Mouse (Mus musculus): ENCODE results near the gene Glcci1. TPM values are rescaled to one million over a fixed set of nuclear protein-coding genes. Genes with fewer than 3 reads are reported as not detected.
"Not testable (repeated sequence)": the region's sequence is repeated elsewhere in the genome, so short reads cannot be mapped to it uniquely, and the experiment has no call there.

Glcci1 gene
- polyA plus RNA-seq, 1 experiment = 4.1 TPM

DNA sequence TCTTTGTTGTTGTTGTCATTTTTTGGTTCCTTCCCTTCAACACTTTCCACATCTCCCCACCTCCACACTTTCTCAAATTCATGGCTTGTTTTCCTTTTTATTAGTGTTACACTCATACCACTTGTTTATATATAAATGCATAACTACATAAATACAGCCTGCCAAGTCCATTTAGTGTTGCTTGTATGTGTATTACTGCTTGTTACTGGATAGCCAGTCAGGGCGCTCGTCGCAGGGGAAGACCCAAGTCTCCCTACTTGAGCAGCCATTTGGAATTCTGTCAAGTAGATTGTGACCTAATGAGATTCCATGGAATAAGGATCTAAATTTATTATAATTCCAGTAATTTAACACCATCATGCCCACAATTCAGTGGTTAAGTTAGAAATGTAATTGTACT is 10.3 kb downstream of the Glcci1 start:
- Histone ChIP-seq H3K9ac (ENCODE audit: low read depth, poor library complexity, severe bottlenecking) (no peak overlapping the region), H3K27ac (ENCODE audit: insufficient read depth, low read length) (no peak overlapping the region), H3K36me3 (ENCODE audit: control insufficient read depth, insufficient read depth, low read length, poor library complexity, severe bottlenecking) (no peaks in the 10 kb centered on the region), H3K27me3 (ENCODE audit: control insufficient read depth, insufficient read depth, low read length, poor library complexity, severe bottlenecking) (no peaks in the 10 kb centered on the region), H3K9me3 (replicated peaks; ENCODE audit: control insufficient read depth, insufficient read depth, low read length, poor library complexity, severe bottlenecking) (no peaks in the 10 kb centered on the region), H3K4me1 (ENCODE audit: control insufficient read depth, insufficient read depth, low read length) (no peaks in the 10 kb centered on the region), H3K4me3 (ENCODE audit: low read depth, low read length) (no peak overlapping the region)
- TF ChIP-seq POLR2A (IDR thresholded peaks at IDR 0.05; ENCODE audit: insufficient read depth, low read length) (no peak), CTCF (IDR thresholded peaks at IDR 0.05; ENCODE audit: low read depth, low read length) (no peak), EP300 (IDR thresholded peaks at IDR 0.05; ENCODE audit: insufficient read depth, low read depth, low read length) (no peak)

DNA sequence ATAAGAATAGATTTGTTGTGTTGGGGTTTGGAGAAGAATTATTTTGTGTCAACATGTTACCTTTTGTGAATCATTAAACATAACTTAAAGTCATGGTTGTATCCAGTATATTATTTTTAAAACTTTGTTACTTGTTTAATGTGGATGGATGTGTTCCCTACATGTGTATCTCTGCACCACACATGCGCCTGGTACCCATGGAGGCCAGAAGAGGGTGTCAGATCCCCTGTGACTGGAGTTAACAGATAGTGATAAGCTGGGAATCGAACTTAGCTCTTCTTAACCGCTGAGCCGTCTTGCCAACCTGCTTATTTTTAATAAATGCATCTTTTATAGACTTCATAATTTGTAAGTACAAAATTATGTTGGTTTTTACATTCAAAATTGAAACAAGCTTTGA is 11.8 kb downstream of the Glcci1 start:
- TF ChIP-seq CTCF (IDR thresholded peaks at IDR 0.05; ENCODE audit: low read depth, low read length) = no peak
- no peak for TF ChIP-seq POLR2A (IDR thresholded peaks at IDR 0.05; ENCODE audit: insufficient read depth, low read length)
- no peak for TF ChIP-seq EP300 (IDR thresholded peaks at IDR 0.05; ENCODE audit: insufficient read depth, low read depth, low read length)
- Histone ChIP-seq H3K9ac (ENCODE audit: low read depth, poor library complexity, severe bottlenecking) (no peak overlapping the region), H3K27ac (ENCODE audit: insufficient read depth, low read length) (no peak overlapping the region), H3K36me3 (ENCODE audit: control insufficient read depth, insufficient read depth, low read length, poor library complexity, severe bottlenecking) (no peaks in the 10 kb centered on the region), H3K9me3 (replicated peaks; ENCODE audit: control insufficient read depth, insufficient read depth, low read length, poor library complexity, severe bottlenecking) (no peaks in the 10 kb centered on the region), H3K27me3 (ENCODE audit: control insufficient read depth, insufficient read depth, low read length, poor library complexity, severe bottlenecking) (no peaks in the 10 kb centered on the region), H3K4me1 (ENCODE audit: control insufficient read depth, insufficient read depth, low read length) (no peaks in the 10 kb centered on the region), H3K4me3 (ENCODE audit: low read depth, low read length) (no peak overlapping the region)

DNA sequence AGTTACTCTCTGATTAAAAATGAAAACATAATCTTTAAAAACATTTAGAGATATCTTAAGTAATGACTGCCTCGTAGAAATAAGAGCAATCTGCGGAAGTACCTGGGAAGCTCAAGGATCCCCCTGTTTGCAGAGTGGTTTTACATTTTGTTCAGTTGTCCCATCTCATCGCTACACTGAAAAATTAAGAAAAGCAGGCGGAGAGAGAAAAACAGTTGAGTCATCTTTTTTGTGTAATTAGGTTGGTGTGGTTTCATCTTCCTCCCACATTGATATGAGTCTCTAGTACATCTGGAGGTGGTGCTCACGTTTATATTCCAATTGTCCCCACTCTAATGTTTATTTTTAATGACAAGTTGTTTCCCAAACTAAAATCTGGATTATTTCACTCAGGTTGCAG is 15.3 kb downstream of the Glcci1 start:
- no peak overlapping the region for H3K27ac ChIP-seq (ENCODE audit: insufficient read depth, low read length)
- H3K9ac ChIP-seq (ENCODE audit: low read depth, poor library complexity, severe bottlenecking) = no peak overlapping the region
- no peak overlapping the region for H3K4me3 ChIP-seq (ENCODE audit: low read depth, low read length)
- H3K27me3 ChIP-seq (ENCODE audit: control insufficient read depth, insufficient read depth, low read length, poor library complexity, severe bottlenecking) = no peaks in the 10 kb centered on the region
- H3K4me1 ChIP-seq (ENCODE audit: control insufficient read depth, insufficient read depth, low read length) = no peaks in the 10 kb centered on the region
- no peak for TF ChIP-seq EP300 (IDR thresholded peaks at IDR 0.05; ENCODE audit: insufficient read depth, low read depth, low read length)
- no peak for TF ChIP-seq CTCF (IDR thresholded peaks at IDR 0.05; ENCODE audit: low read depth, low read length)
- TF ChIP-seq POLR2A (IDR thresholded peaks at IDR 0.05; ENCODE audit: insufficient read depth, low read length) = no peak
- H3K36me3 ChIP-seq (ENCODE audit: control insufficient read depth, insufficient read depth, low read length, poor library complexity, severe bottlenecking) = no peaks in the 10 kb centered on the region
- no peaks in the 10 kb centered on the region for H3K9me3 ChIP-seq (replicated peaks; ENCODE audit: control insufficient read depth, insufficient read depth, low read length, poor library complexity, severe bottlenecking)

DNA sequence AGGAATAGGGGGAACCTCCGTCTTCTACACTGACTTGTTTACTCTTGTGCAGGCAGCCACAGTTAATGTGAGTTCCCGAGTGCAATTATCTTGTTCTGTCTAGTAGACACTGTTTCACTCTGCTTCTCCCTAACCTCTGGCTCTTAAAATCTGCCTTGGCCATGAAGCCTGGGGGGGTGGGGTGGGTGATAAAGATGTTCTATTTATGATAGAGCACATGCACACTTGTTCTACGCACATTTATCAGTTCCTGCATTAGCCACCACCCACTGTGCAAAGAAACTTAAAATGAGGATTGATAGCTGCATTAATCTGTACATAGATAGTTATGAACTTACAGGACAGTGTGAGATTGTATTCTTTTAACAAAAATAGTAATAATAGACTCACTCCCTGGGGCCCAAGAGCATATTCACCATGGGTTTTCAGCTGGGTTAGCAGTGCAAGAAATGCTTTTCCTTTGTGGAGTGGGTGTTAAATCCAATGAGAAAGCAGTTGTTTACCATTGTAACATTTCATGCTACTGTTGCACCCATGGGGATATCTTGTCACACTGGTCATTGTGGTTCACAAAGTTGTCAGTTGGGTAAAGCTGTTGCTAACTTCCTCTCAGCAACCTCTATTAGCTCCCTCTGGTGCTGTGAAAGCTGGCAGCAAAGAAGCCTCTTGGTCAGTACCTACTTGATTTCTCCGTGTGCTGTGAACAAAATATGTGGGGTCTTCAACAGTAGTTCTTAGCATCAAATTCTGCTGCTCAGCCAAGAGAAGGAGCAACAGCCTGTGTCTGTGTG is 21.9 kb downstream of the Glcci1 start:
- H3K27me3 ChIP-seq (ENCODE audit: control insufficient read depth, insufficient read depth, low read length, poor library complexity, severe bottlenecking) = no peaks in the 10 kb centered on the region
- no peaks in the 10 kb centered on the region for H3K36me3 ChIP-seq (ENCODE audit: control insufficient read depth, insufficient read depth, low read length, poor library complexity, severe bottlenecking)
- no peaks in the 10 kb centered on the region for H3K9me3 ChIP-seq (replicated peaks; ENCODE audit: control insufficient read depth, insufficient read depth, low read length, poor library complexity, severe bottlenecking)
- no peaks in the 10 kb centered on the region for H3K4me1 ChIP-seq (ENCODE audit: control insufficient read depth, insufficient read depth, low read length)
- H3K27ac ChIP-seq (ENCODE audit: insufficient read depth, low read length) = no peak overlapping the region
- no peak overlapping the region for H3K9ac ChIP-seq (ENCODE audit: low read depth, poor library complexity, severe bottlenecking)
- no peak overlapping the region for H3K4me3 ChIP-seq (ENCODE audit: low read depth, low read length)
- TF ChIP-seq POLR2A (IDR thresholded peaks at IDR 0.05; ENCODE audit: insufficient read depth, low read length) = no peak
- no peak for TF ChIP-seq EP300 (IDR thresholded peaks at IDR 0.05; ENCODE audit: insufficient read depth, low read depth, low read length)

DNA sequence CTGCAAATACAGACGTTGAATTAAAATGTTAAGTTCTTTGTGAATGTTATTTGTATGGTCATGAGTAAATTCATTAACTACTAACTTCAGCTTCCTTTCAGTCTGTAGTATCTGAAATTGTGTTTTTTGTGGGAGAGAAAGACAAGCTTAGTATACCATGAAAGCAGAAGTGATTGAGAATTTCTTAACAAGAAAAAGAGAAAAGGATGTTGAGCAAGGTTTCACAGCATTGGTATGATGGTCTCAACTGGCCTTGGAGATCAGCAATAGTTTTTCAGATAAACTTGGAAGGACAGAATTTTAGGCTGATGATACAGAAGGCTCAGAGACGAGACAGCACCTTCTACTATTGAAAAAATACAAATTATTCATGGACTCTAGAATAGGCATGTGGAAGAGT is 27.5 kb downstream of the Glcci1 start:
- Histone ChIP-seq H3K9ac (ENCODE audit: low read depth, poor library complexity, severe bottlenecking) (no peak overlapping the region), H3K9me3 (replicated peaks; ENCODE audit: control insufficient read depth, insufficient read depth, low read length, poor library complexity, severe bottlenecking) (no peaks in the 10 kb centered on the region), H3K4me1 (ENCODE audit: control insufficient read depth, insufficient read depth, low read length) (no peaks in the 10 kb centered on the region), H3K27me3 (ENCODE audit: control insufficient read depth, insufficient read depth, low read length, poor library complexity, severe bottlenecking) (no peaks in the 10 kb centered on the region), H3K36me3 (ENCODE audit: control insufficient read depth, insufficient read depth, low read length, poor library complexity, severe bottlenecking) (no peaks in the 10 kb centered on the region), H3K27ac (ENCODE audit: insufficient read depth, low read length) (no peak overlapping the region), H3K4me3 (ENCODE audit: low read depth, low read length) (no peak overlapping the region)
- TF ChIP-seq POLR2A (IDR thresholded peaks at IDR 0.05; ENCODE audit: insufficient read depth, low read length) (no peak), CTCF (IDR thresholded peaks at IDR 0.05; ENCODE audit: low read depth, low read length) (no peak), EP300 (IDR thresholded peaks at IDR 0.05; ENCODE audit: insufficient read depth, low read depth, low read length) (no peak)

DNA sequence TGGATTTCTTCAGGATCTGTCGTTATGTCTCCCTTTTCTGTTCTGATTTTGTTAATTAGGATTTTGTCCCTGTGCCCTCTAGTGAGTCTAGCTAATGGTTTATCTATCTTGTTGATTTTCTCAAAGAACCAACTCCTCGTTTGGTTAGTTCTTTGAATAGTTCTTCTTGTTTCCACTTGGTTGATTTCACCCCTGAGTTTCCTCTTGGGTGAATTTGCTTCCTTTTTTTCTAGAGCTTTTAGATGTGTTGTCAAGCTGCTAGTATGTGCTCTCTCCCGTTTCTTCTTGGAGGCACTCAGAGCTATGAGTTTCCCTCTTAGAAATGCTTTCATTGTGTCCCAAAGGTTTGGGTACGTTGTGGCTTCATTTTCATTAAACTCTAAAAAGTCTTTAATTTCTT is 32.1 kb downstream of the Glcci1 start:
- H3K4me3 ChIP-seq (ENCODE audit: low read depth, low read length); H3K36me3 ChIP-seq (ENCODE audit: control insufficient read depth, insufficient read depth, low read length, poor library complexity, severe bottlenecking); H3K9ac ChIP-seq (ENCODE audit: low read depth, poor library complexity, severe bottlenecking); H3K9me3 ChIP-seq (replicated peaks; ENCODE audit: control insufficient read depth, insufficient read depth, low read length, poor library complexity, severe bottlenecking); H3K27ac ChIP-seq (ENCODE audit: insufficient read depth, low read length); H3K27me3 ChIP-seq (ENCODE audit: control insufficient read depth, insufficient read depth, low read length, poor library complexity, severe bottlenecking); H3K4me1 ChIP-seq (ENCODE audit: control insufficient read depth, insufficient read depth, low read length): not testable (repeated sequence)

All from ES-Bruce4 (cell line).